Mouse (Mus musculus): ENCODE data around the gene Igdcc3. TPM values are rescaled to one million over a fixed set of nuclear protein-coding genes. Genes with fewer than 3 reads are reported as not detected.
"Not testable (repeated sequence)": the region's sequence is repeated elsewhere in the genome, so short reads cannot be mapped to it uniquely, and the experiment has no call there.

Igdcc3 gene
- polyA plus RNA-seq, 1 experiment from 2014 or later = 3.0 TPM

GRCm38 (mm10) chr9:65196738-65197569 lies 56.0 kb downstream of the Igdcc3 start:
- Histone ChIP-seq H3K9ac (peak overlapping the region; percentile 49; the same call in 1 of the 2 replicates), H3K36me3 (no peaks in the 10 kb centered on the region), H3K9me3 (no peaks in the 10 kb centered on the region), H3K4me2 (peak overlapping the region; percentile 45), H3K4me1 (peaks cover 28% of the 10 kb centered on the region), H3K27ac (peak overlapping the region; percentile 95), H3K4me3 (peak overlapping the region; percentile 26), H3K27me3 (no peaks in the 10 kb centered on the region)
- ATAC-seq (ENCODE audit: insufficient number of reproducible peaks, insufficient read depth, low FRiP score, low TSS enrichment, low read depth) = peak; percentile 78
- 18% methylated on average over 26 of the region's 26 CpGs for WGBS

DNA sequence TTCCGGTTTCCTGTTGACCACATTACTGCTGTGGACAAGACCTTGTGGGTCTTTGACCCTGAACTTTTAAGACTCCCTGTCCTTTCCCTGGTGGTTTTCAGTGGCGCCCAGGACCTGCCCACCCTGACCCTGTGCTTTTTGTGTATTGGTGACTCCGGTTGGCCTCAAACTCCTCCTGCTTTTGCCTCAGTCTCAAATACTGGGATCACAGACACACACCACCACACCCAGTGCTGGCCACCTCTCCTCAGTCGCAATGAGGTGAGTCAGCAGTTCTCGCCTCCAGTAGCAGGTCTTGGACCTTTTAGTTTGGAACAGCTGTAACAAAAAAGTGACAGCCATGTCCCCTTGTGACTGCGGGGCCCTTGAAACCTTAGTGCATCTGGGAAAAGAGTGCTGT lies 56.8 kb downstream of the Igdcc3 start:
- Histone ChIP-seq H3K9me3 (no peaks in the 10 kb centered on the region), H3K27me3 (no peaks in the 10 kb centered on the region), H3K4me1 (peaks cover 28% of the 10 kb centered on the region), H3K9ac (no peak overlapping the region), H3K4me2 (no peak overlapping the region), H3K4me3 (no peak overlapping the region), H3K27ac (no peak overlapping the region), H3K36me3 (no peaks in the 10 kb centered on the region)
- no peak for ATAC-seq (ENCODE audit: insufficient number of reproducible peaks, insufficient read depth, low FRiP score, low TSS enrichment, low read depth)
- 89% methylated on average over 6 of the region's 6 CpGs for WGBS

DNA sequence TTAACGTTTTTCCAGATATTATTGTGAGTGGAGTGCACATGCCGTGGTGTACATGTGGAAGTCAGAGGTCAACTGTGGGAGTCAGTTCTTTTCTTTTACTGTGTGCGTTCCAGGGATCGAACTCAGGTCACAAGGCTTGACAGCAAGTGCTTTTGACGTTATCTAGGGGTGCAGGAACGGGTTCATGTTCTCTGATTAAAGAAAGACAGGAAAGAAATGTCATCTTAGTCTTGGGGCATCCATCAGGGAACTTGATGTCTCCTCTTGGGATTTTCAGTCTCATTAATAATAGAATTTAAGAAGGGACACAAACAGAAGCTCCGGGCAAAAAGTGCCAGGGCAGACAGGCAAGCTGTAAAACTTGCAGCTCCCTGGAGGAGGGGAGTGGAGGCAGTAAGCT lies 58.7 kb downstream of the Igdcc3 start:
- peaks cover 23% of the 10 kb centered on the region for H3K4me1 ChIP-seq
- 0 out of 2 replicates have a peak overlapping the region, but pooled peaks have one; percentile 1 for H3K27ac ChIP-seq
- H3K36me3 ChIP-seq = no peaks in the 10 kb centered on the region
- H3K9me3 ChIP-seq = no peaks in the 10 kb centered on the region
- H3K9ac ChIP-seq = no peak overlapping the region
- ATAC-seq (ENCODE audit: insufficient number of reproducible peaks, insufficient read depth, low FRiP score, low TSS enrichment, low read depth) = no peak
- H3K4me2 ChIP-seq = no peak overlapping the region
- 54% methylated on average over 7 of the region's 7 CpGs for WGBS
- no peak overlapping the region for H3K4me3 ChIP-seq
- H3K27me3 ChIP-seq = no peaks in the 10 kb centered on the region

DNA sequence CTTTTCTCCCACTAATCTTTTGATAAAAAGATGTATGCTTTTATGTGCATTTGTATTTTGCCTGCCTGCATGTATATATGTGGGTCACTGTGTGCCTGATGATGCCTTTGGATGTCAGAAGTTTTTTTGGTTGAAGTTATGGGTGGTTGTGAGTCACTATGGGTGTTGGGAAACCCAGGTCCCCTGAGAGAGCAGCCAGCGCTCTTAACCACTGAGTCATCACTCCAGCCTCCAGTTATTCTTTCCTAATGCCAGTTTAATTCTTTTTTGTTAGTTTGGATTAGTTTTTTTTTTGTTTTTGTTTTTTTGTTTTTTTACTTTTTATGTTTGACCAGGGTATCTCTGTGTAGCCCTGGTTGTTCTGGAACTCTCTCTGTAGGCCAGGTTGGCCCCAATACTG lies 59.6 kb downstream of the Igdcc3 start:
- Histone ChIP-seq H3K9ac (no peak overlapping the region), H3K27me3 (no peaks in the 10 kb centered on the region), H3K4me3 (no peak overlapping the region), H3K36me3 (no peaks in the 10 kb centered on the region), H3K4me1 (peaks cover 14% of the 10 kb centered on the region), H3K9me3 (no peaks in the 10 kb centered on the region), H3K4me2 (no peak overlapping the region), H3K27ac (peak overlapping the region; percentile 85; the same call in 1 of the 2 replicates)
- no peak for ATAC-seq (ENCODE audit: insufficient number of reproducible peaks, insufficient read depth, low FRiP score, low TSS enrichment, low read depth)
- 67% methylated on average over 1 of the region's 1 CpGs for WGBS

- no peak for ATAC-seq (ENCODE audit: insufficient number of reproducible peaks, insufficient read depth, low FRiP score, low TSS enrichment, low read depth)
- 38% methylated on average over 3 of the region's 3 CpGs for WGBS
- H3K36me3 ChIP-seq = no peaks in the 10 kb centered on the region
- H3K9me3 ChIP-seq = no peaks in the 10 kb centered on the region
- H3K4me1 ChIP-seq = peaks cover 10% of the 10 kb centered on the region
- H3K4me2 ChIP-seq = no peak overlapping the region
- H3K27ac ChIP-seq = peak overlapping the region; percentile 85
- no peaks in the 10 kb centered on the region for H3K27me3 ChIP-seq
- no peak overlapping the region for H3K4me3 ChIP-seq
- no peak overlapping the region for H3K9ac ChIP-seq
Measured at GRCm38 (mm10) chr9:65201021-65201380, 60.0 kb downstream of the Igdcc3 start.

DNA sequence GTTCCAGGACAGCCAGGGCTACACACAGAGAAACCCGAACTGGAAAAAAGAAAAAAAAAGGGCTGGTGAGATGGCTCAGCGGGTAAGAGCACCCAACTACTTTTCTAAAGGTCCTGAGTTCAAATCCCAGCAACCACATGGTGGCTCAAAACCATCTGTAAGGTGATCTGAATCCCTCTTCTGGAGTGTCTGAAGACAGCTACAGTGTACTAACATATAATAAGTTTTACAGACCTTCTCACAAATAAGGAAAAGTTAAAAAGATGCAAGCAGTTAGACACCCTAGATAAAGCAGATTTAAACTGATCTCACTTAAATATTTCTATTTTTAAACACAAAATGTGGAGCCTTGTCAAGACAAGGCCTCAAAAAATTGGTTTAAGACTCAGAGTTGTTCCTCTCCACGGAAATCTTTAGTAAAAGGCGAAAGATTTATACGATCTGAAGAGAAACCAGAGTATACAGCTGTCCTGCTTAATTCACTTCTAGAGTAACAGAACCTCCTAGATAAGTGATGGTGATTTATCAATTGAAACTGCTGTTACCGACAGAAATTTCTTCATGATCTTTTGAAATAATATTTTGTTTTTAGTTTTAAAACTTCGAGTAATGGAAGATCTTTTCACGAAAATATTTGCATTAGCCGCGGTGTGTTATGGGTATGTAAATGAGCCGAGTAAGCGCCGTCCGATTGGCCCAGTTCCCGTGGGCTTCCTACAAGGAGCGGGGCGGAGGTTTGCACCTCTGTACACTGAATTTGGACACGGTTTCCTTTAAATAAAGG lies 60.6 kb downstream of the Igdcc3 start:
- H3K4me2 ChIP-seq = peak overlapping the region; percentile 61
- peak overlapping the region; percentile 71 for H3K9ac ChIP-seq
- H3K4me3 ChIP-seq = peak overlapping the region; percentile 44
- no peaks in the 10 kb centered on the region for H3K9me3 ChIP-seq
- H3K27ac ChIP-seq = peak overlapping the region; percentile 85
- WGBS = under 1% methylated on average over 18 of the region's 18 CpGs
- H3K4me1 ChIP-seq = peaks cover 8% of the 10 kb centered on the region; the same call in 1 of the 2 replicates
- peak; percentile 81 for ATAC-seq (ENCODE audit: insufficient number of reproducible peaks, insufficient read depth, low FRiP score, low TSS enrichment, low read depth)
- H3K27me3 ChIP-seq = no peaks in the 10 kb centered on the region
- H3K36me3 ChIP-seq = no peaks in the 10 kb centered on the region

DNA sequence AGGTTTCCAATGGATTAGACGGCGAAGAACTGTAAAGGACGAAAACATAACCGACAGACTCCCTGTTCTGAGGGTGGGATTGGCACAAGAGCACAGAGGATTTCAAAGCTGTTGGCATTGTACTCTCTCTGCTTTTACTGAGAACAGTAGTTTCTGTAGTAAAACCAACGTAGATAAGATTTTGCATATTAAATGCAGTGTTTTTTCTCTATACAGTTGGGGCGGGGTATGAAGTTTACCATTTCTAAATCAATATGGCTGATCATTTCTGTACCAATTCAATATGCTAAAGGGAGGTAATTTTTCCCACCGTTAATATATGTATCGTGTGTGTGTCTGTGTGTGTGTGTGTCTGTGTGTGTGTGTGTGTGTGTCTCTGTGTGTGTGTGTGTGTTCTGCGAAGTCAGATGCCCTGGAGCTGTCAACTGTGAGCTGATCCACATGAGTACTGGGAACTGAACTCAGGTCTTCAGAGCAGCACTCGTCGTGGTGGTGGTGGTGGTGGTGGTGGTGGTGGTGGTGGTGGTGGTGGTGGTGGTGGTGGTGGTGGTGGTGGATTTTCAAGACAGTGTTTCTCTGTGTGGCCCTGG lies 61.3 kb downstream of the Igdcc3 start:
- peaks cover 5% of the 10 kb centered on the region; the same call in 1 of the 2 replicates for H3K4me1 ChIP-seq
- WGBS = 24% methylated on average over 11 of the region's 11 CpGs
- peak overlapping the region; percentile 71 for H3K9ac ChIP-seq
- peak overlapping the region; percentile 44 for H3K4me3 ChIP-seq
- peak overlapping the region; percentile 85 for H3K27ac ChIP-seq
- H3K36me3 ChIP-seq = no peaks in the 10 kb centered on the region
- no peaks in the 10 kb centered on the region for H3K9me3 ChIP-seq
- peak overlapping the region; percentile 61 for H3K4me2 ChIP-seq
- no peak for ATAC-seq (ENCODE audit: insufficient number of reproducible peaks, insufficient read depth, low FRiP score, low TSS enrichment, low read depth)
- no peaks in the 10 kb centered on the region for H3K27me3 ChIP-seq

DNA sequence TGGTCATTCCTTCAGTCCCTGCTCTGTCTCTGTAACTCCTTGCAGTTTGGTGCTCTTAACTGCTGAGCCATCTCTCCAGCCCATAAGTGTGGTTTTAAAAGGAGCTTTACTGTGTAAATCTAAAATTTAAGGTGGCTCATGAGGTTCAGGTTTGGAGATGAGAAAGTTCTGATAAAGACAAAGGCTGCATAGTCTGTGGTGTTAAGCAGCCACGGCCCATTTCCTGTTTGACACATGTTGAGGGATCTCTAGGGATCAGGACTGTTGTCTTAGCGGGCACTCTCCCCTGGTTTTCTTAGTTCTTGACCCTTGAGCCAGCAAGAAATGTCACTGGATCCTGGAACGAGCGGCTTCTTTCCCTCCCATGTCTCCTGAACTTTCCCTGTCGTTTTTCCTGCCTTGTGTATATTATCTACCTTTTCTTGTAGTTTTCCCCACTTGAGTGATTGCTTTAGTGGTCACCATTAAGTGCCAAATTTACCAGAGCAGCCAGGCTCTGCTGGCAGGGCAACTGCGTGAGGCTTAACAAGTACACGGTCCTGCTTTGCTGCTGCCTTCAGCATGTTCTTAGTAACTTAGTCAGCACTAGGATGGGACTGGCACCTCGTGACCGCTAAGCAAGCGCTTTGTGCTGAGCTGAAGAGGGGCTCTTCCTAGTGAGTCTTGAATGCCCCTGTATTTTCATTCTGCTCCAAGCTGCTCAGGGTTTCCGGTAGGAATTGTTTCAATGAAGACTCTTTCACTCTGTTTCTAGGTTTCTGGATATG lies 64.2 kb downstream of the Igdcc3 start:
- no peak overlapping the region for H3K27ac ChIP-seq
- H3K9me3 ChIP-seq = no peaks in the 10 kb centered on the region
- 62% methylated on average over 11 of the region's 11 CpGs for WGBS
- no peak overlapping the region for H3K4me2 ChIP-seq
- H3K9ac ChIP-seq = no peak overlapping the region
- no peaks in the 10 kb centered on the region for H3K36me3 ChIP-seq
- H3K27me3 ChIP-seq = no peaks in the 10 kb centered on the region
- no peak for ATAC-seq (ENCODE audit: insufficient number of reproducible peaks, insufficient read depth, low FRiP score, low TSS enrichment, low read depth)
- H3K4me3 ChIP-seq = no peak overlapping the region
- H3K4me1 ChIP-seq = no peaks in the 10 kb centered on the region

- H3K4me1 ChIP-seq; ATAC-seq (ENCODE audit: insufficient number of reproducible peaks, insufficient read depth, low FRiP score, low TSS enrichment, low read depth); H3K27ac ChIP-seq; H3K4me3 ChIP-seq; H3K4me2 ChIP-seq; H3K27me3 ChIP-seq; H3K9ac ChIP-seq; H3K36me3 ChIP-seq; H3K9me3 ChIP-seq: not testable (repeated sequence)
- WGBS = 90% methylated on average over 9 of the region's 9 CpGs
Measured at GRCm38 (mm10) chr9:65207041-65207815, 66.2 kb downstream of the Igdcc3 start.

GRCm38 (mm10) chr9:65208293-65209179 lies 67.5 kb downstream of the Igdcc3 start:
- Histone ChIP-seq H3K9ac (no peak overlapping the region), H3K9me3 (no peaks in the 10 kb centered on the region), H3K36me3 (no peaks in the 10 kb centered on the region), H3K27ac (no peak overlapping the region), H3K27me3 (no peaks in the 10 kb centered on the region), H3K4me2 (no peak overlapping the region), H3K4me1 (no peaks in the 10 kb centered on the region), H3K4me3 (no peak overlapping the region)
- ATAC-seq (ENCODE audit: insufficient number of reproducible peaks, insufficient read depth, low FRiP score, low TSS enrichment, low read depth) = no peak; the same call in 1 of the 2 replicates
- WGBS = 91% methylated on average over 32 of the region's 32 CpGs
